Mouse (Mus musculus) G1E-ER4 (cell line): ENCODE results near the gene Dlec1. TPM values are rescaled to one million over a fixed set of nuclear protein-coding genes. Genes with fewer than 3 reads are reported as not detected.

ENCODE experiments used
- GATA1 ChIP-seq: IDR thresholded peaks from one replicate; pipeline ENCODE4 v1.8.0; 2012; ENCODE audit warnings: low read length, inconsistent platforms
- polyA plus RNA-seq: library from polyadenylated mRNA; stranded (reverse); fragments of >175 nt; gene quantifications from 2 replicates; pipeline ENCODE4 v1.2.3, GENCODE M21; 2012

Gene Dlec1
- polyA plus RNA-seq, 1 experiment, result not detected

- no peak for TF ChIP-seq GATA1
Observed at GRCm38 (mm10) chr9:119109685-119110353, 7.5 kb downstream of the Dlec1 start.

GRCm38 (mm10) chr9:119110640-119111039, 8.4 kb downstream of the Dlec1 start:
- TF ChIP-seq GATA1, result no peak

- no peak for TF ChIP-seq GATA1
Observed at GRCm38 (mm10) chr9:119114911-119115310, 12.6 kb downstream of the Dlec1 start.

GRCm38 (mm10) chr9:119119409-119120167, 17.3 kb downstream of the Dlec1 start:
- TF ChIP-seq GATA1, result no peak

- TF ChIP-seq GATA1, result no peak
Observed at GRCm38 (mm10) chr9:119120168-119120560, 17.9 kb downstream of the Dlec1 start.

- TF ChIP-seq GATA1, result no peak
Observed at GRCm38 (mm10) chr9:119122596-119123369, 20.5 kb downstream of the Dlec1 start.

- no peak for TF ChIP-seq GATA1
Observed at GRCm38 (mm10) chr9:119128436-119129181, 26.3 kb downstream of the Dlec1 start.

GRCm38 (mm10) chr9:119130692-119131091, 28.4 kb downstream of the Dlec1 start:
- TF ChIP-seq GATA1, result no peak

GRCm38 (mm10) chr9:119138836-119139235, 36.6 kb downstream of the Dlec1 start:
- TF ChIP-seq GATA1, result no peak

- TF ChIP-seq GATA1, result no peak
Observed at GRCm38 (mm10) chr9:119142066-119142465, 39.8 kb downstream of the Dlec1 start.

- TF ChIP-seq GATA1, result no peak
Observed at GRCm38 (mm10) chr9:119143372-119143771, 41.1 kb downstream of the Dlec1 start.

- no peak for TF ChIP-seq GATA1
Observed at GRCm38 (mm10) chr9:119144696-119145095, 42.4 kb downstream of the Dlec1 start.

- TF ChIP-seq GATA1, result no peak
Observed at GRCm38 (mm10) chr9:119145137-119145536, 42.9 kb downstream of the Dlec1 start.

GRCm38 (mm10) chr9:119145638-119146037, 43.4 kb downstream of the Dlec1 start:
- TF ChIP-seq GATA1, result no peak

- no peak for TF ChIP-seq GATA1
Observed at GRCm38 (mm10) chr9:119146098-119146770, 44.0 kb downstream of the Dlec1 start.
